Mouse (Mus musculus) G1E-ER4 (cell line): ENCODE results near the gene Rpusd3. TPM values are rescaled to one million over a fixed set of nuclear protein-coding genes. Genes with fewer than 3 reads are reported as not detected.

ENCODE experiments used
- GATA1 ChIP-seq: IDR thresholded peaks from one replicate; pipeline ENCODE4 v1.8.0; 2012; ENCODE audit warnings: low read length, inconsistent platforms
- polyA plus RNA-seq: library from polyadenylated mRNA; stranded (reverse); fragments of >175 nt; gene quantifications from 2 replicates; pipeline ENCODE4 v1.2.3, GENCODE M21; 2012

Gene Rpusd3
- polyA plus RNA-seq, 1 experiment = 159 TPM

DNA sequence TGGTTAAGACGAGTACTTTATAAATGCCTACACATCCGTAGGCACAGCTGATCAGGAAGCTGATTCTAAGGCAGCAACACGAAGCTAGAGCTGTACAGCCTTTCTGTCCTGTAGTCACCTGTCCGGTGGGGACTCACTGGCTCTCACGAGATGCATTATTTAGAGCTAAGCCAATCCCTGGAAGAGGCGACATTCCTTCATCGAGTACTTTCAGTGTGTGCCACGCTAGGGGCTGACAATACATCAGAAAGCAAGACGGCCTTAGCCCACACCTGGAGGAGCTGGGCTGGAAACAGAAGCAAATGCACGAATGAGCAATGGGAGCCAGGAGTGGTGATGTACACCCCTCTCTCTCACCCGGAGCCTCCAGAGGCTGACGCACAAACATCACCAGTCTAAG lies 18.0 kb upstream of the Rpusd3 start:
- no peak for TF ChIP-seq GATA1

DNA sequence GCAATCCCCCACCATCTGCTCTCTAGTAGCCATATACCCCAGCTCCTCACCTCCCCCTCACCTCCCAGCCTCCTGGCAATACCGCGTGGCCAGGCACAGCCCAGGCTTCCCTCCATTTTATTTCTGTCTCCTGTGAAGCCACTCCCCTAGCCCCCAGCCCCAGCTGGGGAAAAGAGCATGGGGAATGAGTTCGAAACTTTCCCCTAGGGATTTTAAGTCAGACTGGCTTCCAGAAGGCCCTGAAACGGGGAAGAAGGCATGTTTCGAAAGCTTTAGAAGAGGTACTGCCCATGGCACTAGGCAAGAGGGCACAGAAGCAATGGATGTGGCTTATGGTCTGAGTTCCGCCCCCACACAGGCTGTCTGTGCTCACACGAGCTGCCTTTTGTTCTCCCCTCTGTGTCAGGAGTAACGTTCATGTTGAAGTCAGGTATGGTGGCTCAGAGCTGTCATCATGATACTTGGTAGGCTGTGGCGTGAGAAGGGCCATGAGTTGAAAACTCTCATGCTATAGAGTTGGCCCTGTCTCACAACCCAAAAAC lies 16.6 kb upstream of the Rpusd3 start, which contains the start of gene Cidec:
Gene Cidec, minus strand, starts transcription at position 97 of the 542 bp plus-strand sequence.
- no peak for TF ChIP-seq GATA1

DNA sequence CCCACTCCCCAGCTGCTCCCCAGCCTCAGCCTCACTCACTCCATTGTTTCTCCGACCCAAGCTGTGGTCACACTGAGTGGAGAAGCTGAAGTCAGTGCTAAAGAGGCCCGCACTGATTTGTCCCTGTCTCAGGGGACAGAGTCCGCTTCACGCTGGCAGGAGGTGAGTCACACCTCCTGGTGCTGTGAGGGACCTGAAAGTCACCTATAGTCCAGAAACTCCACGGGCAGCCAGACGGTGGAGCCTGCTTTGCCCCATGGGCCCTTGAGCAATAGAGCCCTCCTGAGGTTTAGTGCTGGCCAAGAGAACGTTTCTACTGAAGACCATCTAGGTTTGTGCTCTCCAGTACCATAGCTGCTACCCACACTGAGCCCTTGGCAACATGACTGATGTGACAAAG lies 15.6 kb upstream of the Rpusd3 start:
- no peak for TF ChIP-seq GATA1

DNA sequence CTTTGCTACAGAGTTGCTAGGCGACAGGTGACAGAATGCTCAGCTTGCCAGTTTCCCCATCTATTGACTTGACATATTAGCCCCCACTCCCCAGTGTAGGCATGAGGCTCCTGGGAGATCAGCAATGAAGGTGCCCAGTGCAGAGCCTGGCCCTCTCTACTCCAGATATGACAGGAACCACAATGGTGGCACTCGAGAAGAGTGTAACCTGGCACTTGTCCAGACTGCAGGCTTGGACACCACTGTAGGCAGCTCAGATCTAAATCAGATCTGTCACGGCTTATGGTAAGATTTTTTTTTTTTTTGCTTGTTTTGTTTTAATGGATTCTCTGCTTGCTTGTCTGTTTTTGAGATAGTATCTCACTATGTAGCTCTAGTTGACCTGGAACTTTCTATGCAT lies 14.5 kb upstream of the Rpusd3 start:
- TF ChIP-seq GATA1 = no peak

DNA sequence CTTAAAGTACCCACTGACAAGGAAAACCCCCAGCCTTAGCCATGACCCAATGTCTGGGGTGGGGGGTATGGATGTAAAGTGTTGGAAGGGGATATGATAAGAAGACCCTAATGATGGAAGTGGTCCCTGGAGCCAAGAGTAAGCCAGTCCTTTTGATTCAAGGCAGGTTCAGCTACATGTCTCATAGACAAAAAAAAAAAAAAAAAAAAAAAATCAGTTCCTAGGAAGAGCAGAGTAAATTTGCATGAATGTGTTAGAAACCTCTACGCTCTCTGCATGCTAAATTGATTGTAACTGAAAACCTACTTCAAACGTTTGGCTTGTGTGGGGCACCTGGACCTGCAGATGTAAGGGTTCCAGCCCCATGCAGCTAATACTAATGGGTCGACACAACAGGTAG lies 12.7 kb upstream of the Rpusd3 start:
- no peak for TF ChIP-seq GATA1

DNA sequence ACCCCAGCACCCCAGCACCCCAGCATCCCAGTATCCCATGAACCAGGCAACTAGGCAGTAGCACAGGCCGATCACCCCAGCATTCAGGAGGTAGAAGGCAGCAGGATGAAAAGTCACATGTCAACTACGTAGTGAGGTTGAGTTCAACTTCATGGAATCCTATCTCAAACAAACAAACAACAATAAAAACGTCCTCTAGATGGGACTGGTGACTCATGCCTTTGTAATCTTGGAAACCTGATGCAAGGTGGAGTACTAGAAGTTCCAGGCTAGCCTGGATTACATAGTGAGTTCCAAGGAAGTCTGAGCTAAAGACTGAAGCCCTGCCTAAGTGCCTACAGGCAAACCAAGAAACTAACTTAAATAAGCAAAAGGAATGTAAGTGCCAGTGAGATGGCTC lies 11.7 kb upstream of the Rpusd3 start:
- TF ChIP-seq GATA1 = no peak

DNA sequence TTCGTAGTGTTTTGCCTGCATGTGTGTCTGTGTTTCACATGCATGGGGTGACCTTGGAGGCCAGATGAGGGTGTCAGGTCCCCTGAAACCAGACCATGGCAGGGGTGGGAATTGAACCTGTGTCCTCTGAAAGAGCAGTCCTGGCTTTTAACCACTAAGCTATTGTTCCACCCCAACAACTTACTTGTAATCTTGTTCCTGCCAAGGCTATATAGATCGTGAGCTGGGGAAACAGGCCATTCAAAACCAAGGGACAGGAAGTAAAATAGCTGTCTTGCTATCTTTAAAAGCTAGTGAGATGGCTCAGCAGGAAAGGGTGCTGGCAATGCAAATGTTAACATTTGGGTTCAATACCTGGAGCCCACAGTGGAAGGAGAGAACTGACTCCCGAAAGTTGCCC lies 10.8 kb upstream of the Rpusd3 start:
- TF ChIP-seq GATA1 = no peak

DNA sequence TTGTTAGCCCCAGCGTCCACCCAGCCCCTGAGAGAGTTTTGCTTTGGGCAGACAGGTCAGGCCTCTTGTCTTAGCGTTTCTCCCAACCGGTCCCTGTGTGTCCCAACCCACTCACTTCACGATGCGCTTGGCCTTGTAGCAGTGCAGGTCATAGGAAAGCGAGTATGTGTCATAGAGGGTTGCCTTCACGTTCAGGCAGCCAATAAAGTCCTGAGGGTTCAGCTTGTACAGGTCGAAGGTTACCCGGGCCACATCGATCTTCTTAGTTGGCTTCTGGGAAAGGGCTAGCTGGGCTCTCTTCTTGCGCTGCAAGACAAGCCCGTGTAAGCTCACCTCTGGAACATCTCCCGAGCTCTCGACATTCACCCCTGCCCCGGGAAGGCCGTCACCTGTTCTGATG lies 8.9 kb upstream of the Rpusd3 start:
- no peak for TF ChIP-seq GATA1

DNA sequence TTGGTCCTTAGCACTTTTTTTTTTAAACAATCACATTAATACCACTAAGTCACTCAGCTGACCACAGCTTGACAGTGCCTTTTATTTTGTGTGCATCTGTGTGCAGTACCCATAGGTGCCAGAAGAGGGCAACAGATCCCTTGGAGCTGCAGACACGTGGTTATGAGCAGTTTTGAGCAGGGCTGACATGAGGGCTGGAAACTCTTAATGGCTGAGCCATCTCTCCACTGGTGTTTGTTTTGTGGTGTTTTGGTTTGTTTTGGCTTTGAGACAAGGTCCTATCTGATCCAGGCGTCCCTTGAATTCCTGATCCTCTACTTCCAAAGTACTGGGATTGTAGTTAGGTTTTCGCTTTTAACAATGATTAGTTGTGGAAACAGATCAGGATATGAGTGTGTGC lies 8.3 kb upstream of the Rpusd3 start:
- TF ChIP-seq GATA1 = no peak

DNA sequence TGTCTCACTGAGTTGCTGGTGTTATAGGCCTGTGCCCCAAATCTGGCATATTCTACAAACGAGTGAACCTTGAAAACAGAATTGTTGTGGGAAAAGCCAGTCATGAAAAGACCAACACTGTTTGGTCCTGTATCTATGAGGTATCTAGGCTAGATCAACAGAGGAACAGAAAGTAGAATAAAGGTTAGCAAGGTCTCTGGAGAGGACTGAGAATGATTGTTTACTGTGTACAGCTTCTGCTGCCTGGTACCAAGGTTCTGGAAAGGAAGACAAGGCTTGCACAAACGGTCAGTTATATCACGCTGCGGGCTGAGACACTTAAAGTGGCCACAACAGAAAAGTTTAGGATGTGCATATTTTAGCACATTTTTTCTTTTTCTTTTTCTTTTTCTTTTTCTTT lies 7.6 kb upstream of the Rpusd3 start:
- TF ChIP-seq GATA1 = no peak

DNA sequence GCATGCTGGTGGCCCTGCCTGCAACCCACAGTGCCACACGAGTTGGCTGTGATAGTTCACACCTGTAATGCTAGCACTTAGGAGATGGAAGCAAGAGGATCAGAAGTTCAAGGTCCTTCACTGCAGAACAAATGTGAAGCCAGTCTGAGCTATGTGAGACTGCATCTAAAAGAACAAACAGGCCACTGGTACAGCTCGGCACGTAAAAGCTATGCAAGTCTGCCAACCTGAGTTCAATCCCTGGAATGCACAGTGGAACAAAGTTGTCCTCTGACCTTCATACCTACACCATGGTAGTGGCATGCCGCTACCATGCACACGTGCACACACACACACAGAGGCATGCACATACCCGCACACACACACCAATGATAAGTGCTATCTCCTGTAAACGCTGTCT lies 5.0 kb upstream of the Rpusd3 start:
- no peak for TF ChIP-seq GATA1

DNA sequence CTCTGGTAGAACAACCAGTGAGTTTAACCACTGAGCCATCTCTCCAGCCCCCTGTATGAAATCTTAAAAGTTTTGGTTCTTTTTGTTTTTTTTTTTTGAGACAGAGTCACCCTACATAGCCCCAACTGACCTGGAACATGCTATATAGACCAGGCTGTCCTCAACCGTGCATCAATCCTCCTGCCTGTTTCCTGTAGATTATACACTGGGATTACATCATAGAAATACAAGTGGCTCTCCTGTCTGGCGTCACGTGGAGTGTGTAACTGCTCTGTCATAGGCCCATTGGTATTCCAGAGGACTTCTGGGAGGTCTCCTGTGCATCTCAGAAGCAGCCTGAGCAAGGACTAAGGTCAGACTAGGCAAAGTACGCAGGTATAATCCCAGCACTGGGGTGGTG lies 3.9 kb upstream of the Rpusd3 start:
- no peak for TF ChIP-seq GATA1

DNA sequence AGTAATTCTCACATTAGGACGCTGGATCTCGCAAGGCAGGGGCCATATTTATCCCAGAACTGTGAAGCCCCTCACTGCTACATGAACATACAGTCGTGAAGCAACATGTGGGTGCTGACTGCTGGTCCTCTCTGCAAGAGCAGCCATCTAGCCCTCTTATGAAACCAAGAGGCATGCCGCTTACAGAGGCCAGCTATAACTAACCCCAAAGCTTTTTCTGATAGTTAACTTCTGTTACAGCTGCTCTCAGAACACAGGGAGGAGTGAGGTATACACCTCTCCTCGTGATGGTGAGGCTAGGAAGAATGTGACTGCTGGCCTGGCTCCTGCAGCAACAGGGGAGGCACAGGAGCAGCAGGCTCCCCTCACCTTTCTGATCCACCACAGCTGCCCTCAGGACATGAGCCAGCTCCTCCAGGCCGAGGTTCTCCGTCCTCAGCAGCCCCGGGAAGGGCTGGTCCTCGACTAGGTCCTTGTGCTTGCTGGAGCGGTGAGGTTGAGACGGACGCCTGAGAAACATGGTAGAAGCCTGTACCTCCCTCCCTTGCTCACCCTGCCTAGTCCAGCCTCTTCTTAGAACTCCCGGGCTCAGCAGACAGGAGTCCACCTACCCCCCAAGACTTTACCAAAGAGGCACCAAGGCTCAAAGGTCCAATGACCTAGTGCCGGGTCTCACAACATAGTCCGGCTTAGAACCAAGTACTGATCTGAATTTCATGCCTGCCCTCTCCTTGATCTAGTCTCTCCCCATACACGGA lies 520 bp downstream of the Rpusd3 start:
- no peak for TF ChIP-seq GATA1

DNA sequence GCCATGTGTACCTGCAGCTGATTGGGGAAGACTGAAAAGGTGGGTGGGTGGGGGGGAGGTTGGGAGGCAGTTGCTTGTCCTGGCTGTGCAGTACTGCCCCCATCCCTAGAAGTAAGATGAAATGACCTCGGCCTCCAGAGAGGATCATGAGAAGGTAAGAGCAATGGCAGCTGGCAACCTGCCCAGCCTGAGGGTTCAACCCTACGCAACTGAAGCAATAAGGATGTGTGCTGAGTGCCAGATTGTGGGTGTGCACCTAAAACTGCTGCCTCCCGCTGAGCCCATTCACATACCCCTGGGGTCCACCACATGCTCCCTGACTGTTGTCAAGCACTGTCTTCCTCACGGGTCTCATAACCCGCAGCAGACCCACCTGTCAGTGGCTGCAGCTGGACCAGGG lies 2.7 kb downstream of the Rpusd3 start:
- no peak for TF ChIP-seq GATA1

DNA sequence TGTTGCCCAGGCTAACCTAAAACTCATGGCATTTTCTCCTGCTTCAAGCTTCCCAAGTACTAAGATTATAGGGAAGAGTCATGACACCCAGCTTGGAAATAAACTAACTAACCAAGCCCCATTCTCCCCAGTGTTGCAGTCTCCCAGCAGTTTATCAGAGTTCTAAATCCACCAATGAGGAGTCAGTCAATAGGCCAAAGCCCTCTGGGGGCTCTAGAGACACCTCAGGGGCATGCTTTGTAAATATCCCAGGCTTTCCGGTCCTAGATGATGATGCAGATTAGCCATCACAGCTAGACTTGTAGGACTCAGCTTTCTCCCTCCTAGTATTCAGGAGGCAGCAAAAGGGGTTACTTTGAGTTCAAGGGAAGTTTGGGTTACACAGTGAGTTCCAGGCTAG lies 9.1 kb downstream of the Rpusd3 start:
- no peak for TF ChIP-seq GATA1

DNA sequence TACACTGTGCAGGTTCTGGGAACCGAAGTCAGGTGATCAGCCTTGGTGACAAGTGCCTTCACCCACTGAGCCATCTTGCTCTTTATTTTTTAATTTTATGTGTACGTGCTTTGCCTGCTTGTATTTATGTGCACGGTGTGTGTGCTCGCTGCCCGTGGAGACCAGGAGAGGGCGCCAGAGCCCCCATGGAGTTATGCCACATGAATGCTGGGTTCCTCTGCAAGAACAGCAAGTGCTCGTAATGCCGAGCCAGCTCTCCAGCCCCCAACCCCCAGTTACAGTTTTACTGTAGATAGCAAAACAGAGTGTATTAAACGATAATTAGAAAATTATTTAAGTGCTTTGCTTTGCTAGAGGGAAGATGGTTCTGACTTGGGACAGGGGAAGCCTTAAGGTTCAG lies 12.5 kb downstream of the Rpusd3 start:
- no peak for TF ChIP-seq GATA1

DNA sequence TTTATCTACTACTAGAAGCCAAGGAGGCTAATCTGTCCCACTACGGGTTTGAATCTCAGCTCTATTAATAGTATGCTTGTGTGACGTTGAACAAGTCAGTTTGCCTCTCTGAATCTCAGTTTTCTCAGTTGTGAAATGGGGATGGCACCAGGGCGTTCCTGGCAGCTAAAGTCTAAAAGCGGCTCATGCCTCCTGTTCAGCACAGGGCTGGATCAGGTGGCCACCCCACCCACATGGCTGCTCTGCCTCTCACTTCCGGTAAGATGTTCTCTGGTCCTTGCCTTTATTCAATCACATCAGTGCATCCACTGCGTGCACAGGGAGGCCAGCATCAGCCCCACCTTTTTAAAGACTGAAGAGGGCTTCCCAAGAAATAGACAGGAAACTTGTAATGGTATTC lies 13.7 kb downstream of the Rpusd3 start:
- no peak for TF ChIP-seq GATA1

DNA sequence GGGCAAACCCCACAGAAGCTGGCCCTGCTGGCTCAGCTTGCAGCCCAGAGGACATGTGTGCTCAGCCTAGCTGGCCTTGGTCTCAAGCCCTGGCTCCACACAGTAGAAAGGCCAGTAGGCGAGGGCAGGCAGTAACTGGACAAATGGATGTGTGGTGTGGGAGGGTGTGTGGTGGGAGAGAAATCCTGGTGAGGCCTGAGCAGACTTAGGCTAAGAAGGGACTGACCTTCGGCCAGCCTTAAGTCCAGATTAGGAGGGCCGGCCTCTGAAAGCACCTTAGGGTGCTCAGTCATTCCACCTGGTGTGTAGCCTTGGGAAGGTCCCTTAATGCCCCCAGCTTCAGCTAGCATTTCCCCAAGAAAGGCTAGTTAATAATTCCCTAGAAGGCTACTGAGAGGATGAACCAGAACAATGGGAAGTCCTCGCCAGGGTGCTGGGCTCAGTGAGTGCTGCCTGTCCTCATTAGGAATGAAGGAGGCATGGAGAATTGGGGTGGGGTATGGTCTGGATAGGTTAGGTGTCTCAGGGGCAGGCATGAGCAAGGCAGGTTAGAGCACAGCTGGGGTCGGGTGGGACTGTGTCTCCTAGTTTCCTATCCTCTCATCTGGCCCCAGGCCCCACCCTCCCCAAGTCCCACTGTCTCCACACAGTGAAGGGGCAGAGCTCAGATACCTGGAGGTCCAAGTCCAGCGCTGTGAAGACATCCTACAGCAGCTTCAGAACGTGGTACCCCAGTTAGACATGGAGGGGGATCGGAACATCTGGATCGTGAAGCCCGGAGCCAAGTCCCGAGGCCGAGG lies 14.3 kb downstream of the Rpusd3 start:
- TF ChIP-seq GATA1 = no peak
